Mouse (Mus musculus): ENCODE measurements around the gene Dgcr2. TPM values are rescaled to one million over a fixed set of nuclear protein-coding genes. Genes with fewer than 3 reads are reported as not detected.

Dgcr2 gene
- polyA plus RNA-seq, 1 experiment: 99.8 TPM

- Histone ChIP-seq H3K4me1 (ENCODE audit: control insufficient read depth, insufficient read depth, low read length) (no peaks in the 10 kb centered on the region), H3K27me3 (replicated peaks; ENCODE audit: control insufficient read depth, insufficient read depth, low read length) (no peaks in the 10 kb centered on the region), H3K4me3 (ENCODE audit: insufficient read depth, low read depth, low read length) (no peak overlapping the region), H3K27ac (ENCODE audit: insufficient read depth, low read depth, low read length) (no peak overlapping the region), H3K36me3 (ENCODE audit: control insufficient read depth, insufficient read depth, low read length) (no peaks in the 10 kb centered on the region)
- TF ChIP-seq POLR2A (IDR thresholded peaks at IDR 0.05; ENCODE audit: low read depth, low read length) (no peak), CTCF (conservative IDR thresholded peaks at IDR 0.05; ENCODE audit: insufficient read depth, insufficient read length, low read depth, low read length) (no peak)
- DNase-seq: no peak
- WGBS: 52% methylated on average over 3 of the region's 3 CpGs
Measured at GRCm38 (mm10) chr16:17934445-17934910, 36.1 kb upstream of the Dgcr2 start.

- no peaks in the 10 kb centered on the region for H3K4me1 ChIP-seq (ENCODE audit: control insufficient read depth, insufficient read depth, low read length)
- H3K27me3 ChIP-seq (replicated peaks; ENCODE audit: control insufficient read depth, insufficient read depth, low read length): no peaks in the 10 kb centered on the region
- no peak for DNase-seq
- TF ChIP-seq POLR2A (IDR thresholded peaks at IDR 0.05; ENCODE audit: low read depth, low read length) (no peak), CTCF (conservative IDR thresholded peaks at IDR 0.05; ENCODE audit: insufficient read depth, insufficient read length, low read depth, low read length) (no peak)
- no peak overlapping the region for H3K27ac ChIP-seq (ENCODE audit: insufficient read depth, low read depth, low read length)
- 74% methylated on average over 9 of the region's 9 CpGs for WGBS
- H3K4me3 ChIP-seq (ENCODE audit: insufficient read depth, low read depth, low read length): no peak overlapping the region
- no peaks in the 10 kb centered on the region for H3K36me3 ChIP-seq (ENCODE audit: control insufficient read depth, insufficient read depth, low read length)
Measured at GRCm38 (mm10) chr16:17933594-17934444, 35.5 kb upstream of the Dgcr2 start.

- Histone ChIP-seq H3K4me3 (ENCODE audit: insufficient read depth, low read depth, low read length) (no peak overlapping the region), H3K27me3 (replicated peaks; ENCODE audit: control insufficient read depth, insufficient read depth, low read length) (no peaks in the 10 kb centered on the region), H3K36me3 (ENCODE audit: control insufficient read depth, insufficient read depth, low read length) (no peaks in the 10 kb centered on the region), H3K4me1 (ENCODE audit: control insufficient read depth, insufficient read depth, low read length) (no peaks in the 10 kb centered on the region), H3K27ac (ENCODE audit: insufficient read depth, low read depth, low read length) (no peak overlapping the region)
- no peak for TF ChIP-seq POLR2A (IDR thresholded peaks at IDR 0.05; ENCODE audit: low read depth, low read length)
- no peak for TF ChIP-seq CTCF (conservative IDR thresholded peaks at IDR 0.05; ENCODE audit: insufficient read depth, insufficient read length, low read depth, low read length)
- DNase-seq: no peak
- 63% methylated on average over 5 of the region's 5 CpGs for WGBS
Measured at GRCm38 (mm10) chr16:17931906-17932460, 33.6 kb upstream of the Dgcr2 start.

GRCm38 (mm10) chr16:17929631-17930030, 31.3 kb upstream of the Dgcr2 start:
- WGBS: 75% methylated on average over 2 of the region's 2 CpGs
- H3K36me3 ChIP-seq (ENCODE audit: control insufficient read depth, insufficient read depth, low read length): no peaks in the 10 kb centered on the region
- H3K4me3 ChIP-seq (ENCODE audit: insufficient read depth, low read depth, low read length): no peak overlapping the region
- no peaks in the 10 kb centered on the region for H3K4me1 ChIP-seq (ENCODE audit: control insufficient read depth, insufficient read depth, low read length)
- H3K27ac ChIP-seq (ENCODE audit: insufficient read depth, low read depth, low read length): no peak overlapping the region
- H3K27me3 ChIP-seq (replicated peaks; ENCODE audit: control insufficient read depth, insufficient read depth, low read length): no peaks in the 10 kb centered on the region
- TF ChIP-seq CTCF (conservative IDR thresholded peaks at IDR 0.05; ENCODE audit: insufficient read depth, insufficient read length, low read depth, low read length) (no peak), POLR2A (IDR thresholded peaks at IDR 0.05; ENCODE audit: low read depth, low read length) (no peak)
- no peak for DNase-seq

GRCm38 (mm10) chr16:17929211-17929610, 30.8 kb upstream of the Dgcr2 start:
- no peak for DNase-seq
- no peaks in the 10 kb centered on the region for H3K4me1 ChIP-seq (ENCODE audit: control insufficient read depth, insufficient read depth, low read length)
- H3K27me3 ChIP-seq (replicated peaks; ENCODE audit: control insufficient read depth, insufficient read depth, low read length): no peaks in the 10 kb centered on the region
- 20% methylated on average over 2 of the region's 2 CpGs for WGBS
- H3K36me3 ChIP-seq (ENCODE audit: control insufficient read depth, insufficient read depth, low read length): no peaks in the 10 kb centered on the region
- no peak overlapping the region for H3K27ac ChIP-seq (ENCODE audit: insufficient read depth, low read depth, low read length)
- TF ChIP-seq CTCF (conservative IDR thresholded peaks at IDR 0.05; ENCODE audit: insufficient read depth, insufficient read length, low read depth, low read length) (no peak), POLR2A (IDR thresholded peaks at IDR 0.05; ENCODE audit: low read depth, low read length) (no peak)
- H3K4me3 ChIP-seq (ENCODE audit: insufficient read depth, low read depth, low read length): no peak overlapping the region

GRCm38 (mm10) chr16:17928627-17929104, 30.3 kb upstream of the Dgcr2 start:
- Histone ChIP-seq H3K4me3 (ENCODE audit: insufficient read depth, low read depth, low read length) (peak overlapping the region; percentile 50), H3K4me1 (ENCODE audit: control insufficient read depth, insufficient read depth, low read length) (no peaks in the 10 kb centered on the region), H3K27ac (ENCODE audit: insufficient read depth, low read depth, low read length) (peak overlapping the region; percentile 75), H3K27me3 (replicated peaks; ENCODE audit: control insufficient read depth, insufficient read depth, low read length) (no peaks in the 10 kb centered on the region), H3K36me3 (ENCODE audit: control insufficient read depth, insufficient read depth, low read length) (no peaks in the 10 kb centered on the region)
- peak; percentile 88 for DNase-seq
- under 1% methylated on average over 9 of the region's 9 CpGs for WGBS
- TF ChIP-seq POLR2A (IDR thresholded peaks at IDR 0.05; ENCODE audit: low read depth, low read length): no peak
- TF ChIP-seq CTCF (conservative IDR thresholded peaks at IDR 0.05; ENCODE audit: insufficient read depth, insufficient read length, low read depth, low read length): peak; percentile 43

GRCm38 (mm10) chr16:17928087-17928580, 29.8 kb upstream of the Dgcr2 start, which contains the start of gene Slc25a1:
Gene Slc25a1 (minus strand): TSS chr16:17928219.
- Histone ChIP-seq H3K36me3 (ENCODE audit: control insufficient read depth, insufficient read depth, low read length) (no peaks in the 10 kb centered on the region), H3K4me1 (ENCODE audit: control insufficient read depth, insufficient read depth, low read length) (no peaks in the 10 kb centered on the region), H3K27me3 (replicated peaks; ENCODE audit: control insufficient read depth, insufficient read depth, low read length) (no peaks in the 10 kb centered on the region), H3K27ac (ENCODE audit: insufficient read depth, low read depth, low read length) (peak within 1 kb of the TSS; percentile 75), H3K4me3 (ENCODE audit: insufficient read depth, low read depth, low read length) (peak within 1 kb of the TSS; percentile 50)
- peak; percentile 84 for DNase-seq
- under 1% methylated on average over 47 of the region's 47 CpGs for WGBS
- TF ChIP-seq CTCF (conservative IDR thresholded peaks at IDR 0.05; ENCODE audit: insufficient read depth, insufficient read length, low read depth, low read length) (no peak), POLR2A (IDR thresholded peaks at IDR 0.05; ENCODE audit: low read depth, low read length) (no peak)
